8 mouse cellular contexts compared by ENCODE assay signal in genomic region chr2:19657158-19657874, GRCm38 (mm10). TPM values are rescaled to one million over a fixed set of nuclear protein-coding genes. Genes with fewer than 3 reads are reported as not detected.
A peak's percentile ranks its signal among the peaks of the same experiment; 100 is the strongest.
DNase-seq lines count a peak whose midpoint lies in the region; ATAC-seq and TF ChIP-seq lines count a peak whose summit lies in the region.

TSS of gene Otud1 (plus strand) at chr2:19657752.

- peak; percentile 96 for DNase-seq in ES-CJ7 (ENCODE audit: low read depth, low spot score)
- peak; percentile 97 to 99 for DNase-seq in cerebellum, adult 18-20 months
- peak; percentile 98 for DNase-seq in heart, postnatal 14 days
- peak; percentile 82 for DNase-seq in large intestine, adult 2 months (ENCODE audit: low read depth, low spot score)
- peak; percentile 98 for DNase-seq in stomach, postnatal 0 days (ENCODE audit: low spot score)

- peak; percentile 54 for TF ChIP-seq CTCF in stomach, postnatal 0 days (IDR thresholded peaks at IDR 0.05; ENCODE audit: low read depth)

- H3K27me3 ChIP-seq in forebrain, embryonic 15.5 days = peaks cover 6% of the 10 kb centered on the region; the same call in 1 of the 2 replicates
- H3K27me3 ChIP-seq in liver, embryonic 16.5 days (ENCODE audit: control insufficient read depth, insufficient read depth, low read depth, low read length) = peaks cover 16% of the 10 kb centered on the region
- peaks cover 10% of the 10 kb centered on the region for H3K27me3 ChIP-seq in neural tube, embryonic 12.5 days (replicated peaks)
- H3K27me3 ChIP-seq in stomach, postnatal 0 days (ENCODE audit: control insufficient read depth, insufficient read depth, low read length) = no peaks in the 10 kb centered on the region

- H3K36me3 ChIP-seq in forebrain, embryonic 15.5 days = no peaks in the 10 kb centered on the region
- H3K36me3 ChIP-seq in liver, embryonic 16.5 days (ENCODE audit: control insufficient read depth, insufficient read depth) = no peaks in the 10 kb centered on the region
- H3K36me3 ChIP-seq in neural tube, embryonic 12.5 days = no peaks in the 10 kb centered on the region
- no peaks in the 10 kb centered on the region for H3K36me3 ChIP-seq in stomach, postnatal 0 days (ENCODE audit: control insufficient read depth, insufficient read depth, low read length)

- H3K4me1 ChIP-seq in forebrain, embryonic 15.5 days = peaks cover 21% of the 10 kb centered on the region
- peaks cover 21% of the 10 kb centered on the region for H3K4me1 ChIP-seq in liver, embryonic 16.5 days (ENCODE audit: control insufficient read depth, low read depth, low read length)
- H3K4me1 ChIP-seq in neural tube, embryonic 12.5 days = peaks cover 6% of the 10 kb centered on the region; the same call in 1 of the 2 replicates
- no peaks in the 10 kb centered on the region for H3K4me1 ChIP-seq in stomach, postnatal 0 days (replicated peaks; ENCODE audit: control insufficient read depth, insufficient read depth)

- peak within 1 kb of the TSS; percentile 92 for H3K4me3 ChIP-seq in forebrain, embryonic 15.5 days
- H3K4me3 ChIP-seq in liver, embryonic 16.5 days (ENCODE audit: low read depth, low read length) = peak within 1 kb of the TSS; percentile 76
- H3K4me3 ChIP-seq in neural tube, embryonic 12.5 days = peak within 1 kb of the TSS; percentile 78
- peak within 1 kb of the TSS; percentile 79 for H3K4me3 ChIP-seq in stomach, postnatal 0 days (ENCODE audit: low read depth, low read length)

- under 1% methylated on average over 59 of the region's 62 CpGs for WGBS in forebrain, embryonic 15.5 days
- under 1% methylated on average over 62 of the region's 62 CpGs for WGBS in large intestine, adult 2 months
- WGBS in liver, embryonic 16.5 days (ENCODE audit: insufficient replicate concordance) = under 1% methylated on average over 61 of the region's 62 CpGs
- under 1% methylated on average over 59 of the region's 62 CpGs for WGBS in neural tube, embryonic 12.5 days
- WGBS in stomach, postnatal 0 days = 1% methylated on average over 55 of the region's 62 CpGs

- TF ChIP-seq EP300 in stomach, postnatal 0 days (optimal IDR thresholded peaks at IDR 0.05) = no peak

- intact Hi-C loops in heart, postnatal 14 days (cut with DNase I) = loop anchor here (5.0 kb wide), 3 partner anchors 55 to 125 kb away; partner anchors contain the start of gene 4921504E06Rik

- ATAC-seq in forebrain, embryonic 15.5 days (replicated peaks) = peak; percentile 97
- peak; percentile 94 for ATAC-seq in liver, embryonic 16.5 days (ENCODE audit: low read depth)
- ATAC-seq in neural tube, embryonic 12.5 days (ENCODE audit: low FRiP score, low read depth) = peak; percentile 99
- ATAC-seq in stomach, postnatal 0 days (ENCODE audit: low FRiP score, low TSS enrichment) = peak; percentile 98

- peak within 1 kb of the TSS; percentile 75 for H3K9ac ChIP-seq in forebrain, embryonic 15.5 days (replicated peaks)
- peak within 1 kb of the TSS; percentile 80 for H3K9ac ChIP-seq in liver, embryonic 16.5 days (ENCODE audit: low read depth, low read length)
- peak within 1 kb of the TSS; percentile 74 for H3K9ac ChIP-seq in neural tube, embryonic 12.5 days
- peak within 1 kb of the TSS; percentile 89 for H3K9ac ChIP-seq in stomach, postnatal 0 days (ENCODE audit: low read length)

- H3K27ac ChIP-seq in forebrain, embryonic 15.5 days (replicated peaks) = peak within 1 kb of the TSS; percentile 92
- H3K27ac ChIP-seq in liver, embryonic 16.5 days (ENCODE audit: low read length) = peak within 1 kb of the TSS; percentile 90
- peak within 1 kb of the TSS; percentile 66 for H3K27ac ChIP-seq in neural tube, embryonic 12.5 days
- H3K27ac ChIP-seq in stomach, postnatal 0 days (replicated peaks) = peak within 1 kb of the TSS; percentile 94

- peak within 1 kb of the TSS; percentile 59 for H3K4me2 ChIP-seq in forebrain, embryonic 15.5 days (replicated peaks)
- peak within 1 kb of the TSS; percentile 96 for H3K4me2 ChIP-seq in liver, embryonic 16.5 days (ENCODE audit: low read depth, low read length)
- peak within 1 kb of the TSS; percentile 88 for H3K4me2 ChIP-seq in neural tube, embryonic 12.5 days (replicated peaks)
- peak within 1 kb of the TSS; percentile 79 for H3K4me2 ChIP-seq in stomach, postnatal 0 days (replicated peaks; ENCODE audit: low read depth)

- no peaks in the 10 kb centered on the region for H3K9me3 ChIP-seq in forebrain, embryonic 15.5 days
- H3K9me3 ChIP-seq in liver, embryonic 16.5 days (replicated peaks; ENCODE audit: control insufficient read depth, low read length) = no peaks in the 10 kb centered on the region
- H3K9me3 ChIP-seq in neural tube, embryonic 12.5 days = no peaks in the 10 kb centered on the region
- H3K9me3 ChIP-seq in stomach, postnatal 0 days (ENCODE audit: control insufficient read depth, low read length) = no peaks in the 10 kb centered on the region

RNA-seq across cellular contexts. Expression of gene Otud1, which starts in this region (rescaled TPM):
- 1.8 and 1.9 TPM in 2 replicates for polyA plus RNA-seq in forebrain, embryonic 15.5 days (2015; fragmentation: Nextera tagmentation; extraction: Ambion mirVana)
- 10 to 100 TPM; 15.7 to 17.7 TPM for total RNA-seq in heart, postnatal 14 days (2021)
- 1.5 and 1.6 TPM in 2 replicates for polyA plus RNA-seq in large intestine, adult 2 months (2012; rRNA removed)
- polyA plus RNA-seq in liver, embryonic 16.5 days (2015; fragmentation: Nextera tagmentation; extraction: Ambion mirVana) = 0.56 and 0.73 TPM in 2 replicates
- polyA plus RNA-seq in neural tube, embryonic 12.5 days (2016; fragmentation: Nextera tagmentation; extraction: Ambion mirVana) = 1.6 TPM in 2 replicates
- 3.3 and 4.7 TPM in 2 replicates for polyA plus RNA-seq in stomach, postnatal 0 days (2015; fragmentation: Nextera tagmentation; extraction: Ambion mirVana)

Comparison
In these comparisons a context has a peak if more than half of its experiments do, and no peak if none do; other contexts are left out.
1. Peak in every context shown above with its lines: DNase-seq, ATAC-seq, H3K4me3 ChIP-seq and H3K27ac ChIP-seq.
2. Peak in ATAC-seq, H3K4me3 ChIP-seq, H3K27ac ChIP-seq, H3K9ac ChIP-seq and H3K4me2 ChIP-seq in liver, embryonic 16.5 days; RNA of the gene not detected or under 1 TPM.